Mouse (Mus musculus) limb, embryonic 12.5 days (tissue): ENCODE measurements around the gene Gba. TPM values are rescaled to one million over a fixed set of nuclear protein-coding genes. Genes with fewer than 3 reads are reported as not detected.
A peak's percentile ranks its signal among the peaks of the same experiment; 100 is the strongest.

Experiments
- ATAC-seq: fragments of 200-750 bp; cut with Nextera tagmentation; 2 replicates; pipeline ENCODE4 v1.8.0; 2017; ENCODE audit warnings: low read depth, moderate TSS enrichment; ENCODE audit not compliant: insufficient number of reproducible peaks, insufficient read depth, low FRiP score, low TSS enrichment
- H3K27ac ChIP-seq: fragments of 300-500 bp; sonication (generic); 2 replicates; pipeline ENCODE4 v1.5.1; 2016; ENCODE audit warnings: mild to moderate bottlenecking, moderate library complexity
- H3K27me3 ChIP-seq: fragments of 300-500 bp; sonication (generic); 2 replicates; pipeline ENCODE4 v1.6.1; 2016; ENCODE audit warnings: mild to moderate bottlenecking, moderate library complexity
- H3K36me3 ChIP-seq: fragments of 300-500 bp; sonication (generic); 2 replicates; pipeline ENCODE4 v1.6.1; 2016; ENCODE audit warnings: mild to moderate bottlenecking, moderate library complexity
- H3K4me1 ChIP-seq: fragments of 300-500 bp; sonication (generic); replicated peaks from 2 replicates; pipeline ENCODE4 v1.6.1; 2016
- H3K4me2 ChIP-seq: fragments of 300-500 bp; sonication (generic); 2 replicates; pipeline ENCODE4 v1.6.1; 2016; ENCODE audit warnings: mild to moderate bottlenecking, moderate library complexity
- H3K4me3 ChIP-seq: fragments of 300-500 bp; sonication (generic); replicated peaks from 2 replicates; pipeline ENCODE4 v1.5.1; 2016; ENCODE audit warnings: mild to moderate bottlenecking
- H3K9ac ChIP-seq: fragments of 300-500 bp; sonication (generic); replicated peaks from 2 replicates; pipeline ENCODE4 v1.6.1; 2016; ENCODE audit warnings: mild to moderate bottlenecking, moderate library complexity
- H3K9me3 ChIP-seq: fragments of 300-500 bp; sonication (generic); 2 replicates; pipeline ENCODE4 v1.6.1; 2016; ENCODE audit warnings: mild to moderate bottlenecking, moderate library complexity
- WGBS: fragments of 180-500 bp; shearing (Covaris S2); methylation state at CpG from one replicate; pipeline ENCODE4 v1.1.7; 2016; 5-methylcytosine and 5-hydroxymethylcytosine counted together
- polyA plus RNA-seq: library from polyadenylated mRNA; unstranded; fragments of >200 nt; fragmentation: Nextera tagmentation; extraction: Ambion mirVana; gene quantifications from 2 replicates; pipeline ENCODE4 v1.2.1, GENCODE M21; 2016

Gba gene
- polyA plus RNA-seq, 1 experiment from 2014 or later = 26.3 TPM

DNA sequence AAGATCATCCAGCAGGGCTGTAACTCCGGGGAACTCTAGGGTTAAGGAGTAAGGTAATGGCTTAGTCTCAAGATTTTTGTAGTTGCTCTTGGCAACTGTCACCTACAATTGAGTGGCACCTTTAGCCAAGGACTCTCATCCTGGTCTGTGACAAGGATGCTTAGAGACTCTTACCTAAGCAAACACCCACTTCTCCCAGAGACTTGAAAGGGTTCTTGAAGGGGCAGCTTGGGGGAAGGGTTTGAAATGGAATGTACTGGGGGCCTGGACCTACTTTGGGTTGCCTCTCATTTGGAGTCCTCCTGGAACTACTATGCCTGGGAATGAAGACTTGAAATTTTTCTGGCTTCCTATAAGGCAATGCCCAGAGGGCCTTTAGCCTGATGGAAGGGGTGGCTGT lies 15.5 kb downstream of the Gba start:
- Histone ChIP-seq H3K9me3 (no peaks in the 10 kb centered on the region), H3K9ac (no peak overlapping the region), H3K4me2 (no peak overlapping the region), H3K27me3 (no peaks in the 10 kb centered on the region), H3K27ac (no peak overlapping the region), H3K36me3 (peaks cover 52% of the 10 kb centered on the region), H3K4me1 (peaks cover 16% of the 10 kb centered on the region), H3K4me3 (no peak overlapping the region)
- 93% methylated on average over 1 of the region's 1 CpGs for WGBS
- no peak for ATAC-seq

DNA sequence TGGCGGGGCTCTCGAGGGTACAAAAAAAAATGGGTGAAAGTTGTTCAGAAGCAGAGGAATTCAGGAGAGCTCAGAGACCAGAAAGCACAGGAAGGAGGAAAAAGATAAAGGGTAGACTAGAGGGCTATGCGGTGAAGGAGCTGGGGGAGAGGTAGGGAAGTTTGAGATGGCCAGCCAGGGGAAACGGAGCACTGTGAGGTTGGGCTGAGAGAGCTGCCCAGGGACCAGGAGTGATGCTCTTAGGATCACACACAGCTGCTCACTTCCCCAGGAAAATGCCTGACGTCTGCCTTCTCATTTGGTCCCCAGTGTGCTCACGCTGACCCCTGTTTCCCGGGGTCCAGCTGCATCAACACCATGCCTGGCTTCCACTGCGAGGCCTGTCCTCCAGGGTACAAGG lies 16.8 kb downstream of the Gba start:
- Histone ChIP-seq H3K9me3 (no peaks in the 10 kb centered on the region), H3K4me3 (no peak overlapping the region), H3K27me3 (no peaks in the 10 kb centered on the region), H3K27ac (no peak overlapping the region), H3K4me2 (no peak overlapping the region), H3K9ac (0 out of 2 replicates have a peak overlapping the region, but pooled peaks have one; percentile 27), H3K36me3 (peaks cover 64% of the 10 kb centered on the region), H3K4me1 (peaks cover 16% of the 10 kb centered on the region)
- no peak for ATAC-seq
- WGBS = 36% methylated on average over 8 of the region's 8 CpGs

DNA sequence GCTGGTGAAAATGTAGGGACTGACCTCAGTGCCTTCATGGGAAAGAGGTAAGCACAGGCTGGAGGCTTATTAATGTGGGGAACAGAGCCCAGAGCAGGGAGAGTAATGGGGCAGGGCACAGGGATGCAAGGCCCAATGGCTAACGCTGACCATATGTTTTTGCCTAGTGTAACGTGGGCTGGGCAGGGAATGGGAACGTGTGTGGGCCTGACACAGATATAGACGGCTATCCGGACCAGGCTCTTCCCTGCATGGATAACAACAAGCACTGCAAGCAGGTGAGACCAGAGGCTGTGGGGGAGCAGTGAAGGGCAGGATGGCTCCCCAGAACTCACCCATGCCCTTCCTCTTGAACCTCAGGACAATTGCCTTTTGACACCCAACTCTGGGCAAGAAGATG lies 18.4 kb downstream of the Gba start:
- Histone ChIP-seq H3K9ac (no peak overlapping the region), H3K36me3 (peaks cover 72% of the 10 kb centered on the region)

DNA sequence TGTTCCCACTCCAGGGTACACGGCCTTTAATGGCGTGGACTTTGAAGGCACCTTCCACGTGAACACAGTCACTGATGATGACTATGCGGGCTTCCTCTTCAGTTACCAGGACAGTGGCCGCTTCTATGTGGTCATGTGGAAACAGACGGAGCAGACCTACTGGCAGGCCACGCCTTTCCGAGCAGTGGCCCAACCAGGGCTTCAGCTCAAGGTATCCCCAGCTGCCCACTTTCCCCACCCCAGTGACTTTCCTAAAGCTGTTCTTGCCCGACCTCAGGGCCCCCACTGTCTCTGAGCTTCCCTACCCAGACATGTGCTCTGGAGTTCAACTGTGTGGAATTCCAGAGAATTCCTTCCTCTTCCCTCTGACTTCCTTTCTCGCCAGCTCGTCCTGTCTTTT lies 22.1 kb downstream of the Gba start:
- H3K4me3 ChIP-seq = no peak overlapping the region
- no peak overlapping the region for H3K27ac ChIP-seq
- H3K9ac ChIP-seq = 0 out of 2 replicates have a peak overlapping the region, but pooled peaks have one; percentile 12
- peaks cover 51% of the 10 kb centered on the region for H3K36me3 ChIP-seq
- 84% methylated on average over 11 of the region's 11 CpGs for WGBS
- H3K9me3 ChIP-seq = no peaks in the 10 kb centered on the region
- peaks cover 35% of the 10 kb centered on the region for H3K4me1 ChIP-seq
- ATAC-seq = no peak
- H3K27me3 ChIP-seq = peaks cover 14% of the 10 kb centered on the region
- peak overlapping the region; percentile 96; the same call in 1 of the 2 replicates for H3K4me2 ChIP-seq

More for the DNA sequence above, 18.4 kb downstream of the Gba start:
- Histone ChIP-seq H3K4me2 (no peak overlapping the region), H3K4me3 (no peak overlapping the region), H3K27me3 (peaks cover 3% of the 10 kb centered on the region; the same call in 1 of the 2 replicates), H3K9me3 (no peaks in the 10 kb centered on the region), H3K4me1 (peaks cover 12% of the 10 kb centered on the region), H3K27ac (no peak overlapping the region)
- WGBS = 38% methylated on average over 5 of the region's 5 CpGs
- ATAC-seq = no peak

DNA sequence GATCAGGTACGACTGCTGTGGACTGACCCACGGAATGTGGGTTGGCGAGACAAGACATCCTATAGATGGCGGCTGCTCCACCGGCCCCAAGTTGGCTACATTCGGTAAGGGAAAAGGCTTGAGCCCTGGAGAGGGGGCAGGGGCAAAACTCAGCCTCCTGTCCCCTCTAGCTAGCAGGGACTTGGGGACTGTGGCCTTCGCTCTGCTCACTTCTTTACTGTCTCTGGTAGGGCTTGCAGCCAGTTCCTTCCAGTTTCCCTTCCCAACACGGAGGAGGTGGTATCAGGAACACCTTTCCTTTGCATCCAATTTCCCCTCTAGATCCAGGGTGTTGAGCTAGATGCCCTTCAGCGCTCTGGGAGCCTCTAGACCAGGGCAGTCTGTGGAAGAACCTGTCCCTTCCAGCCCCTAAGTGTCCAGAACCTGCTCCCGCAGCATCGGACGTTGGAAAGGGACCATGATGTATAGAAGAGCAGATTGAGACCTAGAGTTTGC lies 22.6 kb downstream of the Gba start:
- Histone ChIP-seq H3K9ac (no peak overlapping the region), H3K27ac (peak overlapping the region; percentile 45; the same call in 1 of the 2 replicates)

DNA sequence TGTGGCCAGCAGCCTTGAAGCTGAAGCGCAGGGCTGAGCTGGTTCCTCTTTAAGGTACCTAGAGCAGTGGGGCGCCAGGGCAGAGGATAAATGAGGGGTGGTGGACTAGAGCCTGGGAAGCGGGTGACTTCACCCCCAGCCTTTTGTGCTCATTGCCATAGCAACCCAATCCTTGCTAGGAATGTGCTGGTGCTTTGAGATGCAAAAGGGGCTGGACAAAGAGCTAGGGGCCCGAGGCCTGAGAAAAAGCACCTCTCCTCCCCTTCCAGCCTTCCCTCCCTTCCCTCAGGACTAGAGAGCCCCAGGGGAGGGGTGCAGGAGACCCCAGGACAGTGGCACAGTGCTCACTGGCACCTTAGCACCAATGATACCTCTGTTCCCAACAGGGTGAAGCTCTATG lies 23.2 kb downstream of the Gba start:
- no peak for ATAC-seq
- Histone ChIP-seq H3K9me3 (no peaks in the 10 kb centered on the region), H3K27me3 (peaks cover 26% of the 10 kb centered on the region), H3K4me2 (peak overlapping the region; percentile 96), H3K4me3 (peak overlapping the region; percentile 51), H3K4me1 (peaks cover 35% of the 10 kb centered on the region), H3K27ac (peak overlapping the region; percentile 45; the same call in 1 of the 2 replicates), H3K36me3 (peaks cover 42% of the 10 kb centered on the region), H3K9ac (peak overlapping the region; percentile 67; the same call in 1 of the 2 replicates)
- 34% methylated on average over 4 of the region's 4 CpGs for WGBS

More for the DNA sequence above, 22.6 kb downstream of the Gba start:
- peak overlapping the region; percentile 96 for H3K4me2 ChIP-seq
- H3K4me3 ChIP-seq = no peak overlapping the region
- peaks cover 35% of the 10 kb centered on the region for H3K4me1 ChIP-seq
- 57% methylated on average over 12 of the region's 12 CpGs for WGBS
- H3K36me3 ChIP-seq = peaks cover 45% of the 10 kb centered on the region
- H3K9me3 ChIP-seq = no peaks in the 10 kb centered on the region
- peaks cover 20% of the 10 kb centered on the region for H3K27me3 ChIP-seq
- ATAC-seq = no peak

DNA sequence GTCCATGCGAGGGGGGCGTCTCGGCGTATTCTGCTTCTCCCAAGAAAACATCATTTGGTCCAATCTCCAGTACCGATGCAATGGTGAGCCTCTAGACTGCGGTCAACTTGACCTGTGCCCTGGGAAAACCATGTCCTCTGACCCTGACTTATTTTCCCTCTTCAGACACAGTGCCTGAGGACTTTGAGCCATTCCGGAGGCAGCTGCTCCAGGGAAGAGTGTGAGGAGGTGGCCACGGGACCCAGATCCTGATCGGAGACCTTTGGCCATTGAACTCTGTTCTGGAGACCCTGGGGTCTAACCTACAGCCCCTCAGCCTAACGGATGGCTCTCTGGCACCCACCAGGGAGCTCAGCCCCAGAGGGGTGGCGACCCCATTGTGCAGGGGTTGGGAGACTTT lies 23.6 kb downstream of the Gba start:
- Histone ChIP-seq H3K4me3 (peak overlapping the region; percentile 51), H3K36me3 (peaks cover 38% of the 10 kb centered on the region), H3K9me3 (no peaks in the 10 kb centered on the region), H3K27me3 (peaks cover 26% of the 10 kb centered on the region), H3K9ac (peak overlapping the region; percentile 67), H3K27ac (peak overlapping the region; percentile 45; the same call in 1 of the 2 replicates), H3K4me2 (peak overlapping the region; percentile 96), H3K4me1 (peaks cover 35% of the 10 kb centered on the region)
- 22% methylated on average over 11 of the region's 11 CpGs for WGBS
- no peak for ATAC-seq

GRCm38 (mm10) chr3:89226900-89227299 lies 24.2 kb downstream of the Gba start, which contains the start of gene Mtx1:
Gene Mtx1 (minus strand): TSS chr3:89227088.
- Histone ChIP-seq H3K4me3 (peak within 1 kb of the TSS; percentile 51), H3K27me3 (peaks cover 26% of the 10 kb centered on the region), H3K4me1 (peaks cover 35% of the 10 kb centered on the region), H3K36me3 (peaks cover 32% of the 10 kb centered on the region), H3K27ac (peak within 1 kb of the TSS; percentile 86), H3K9me3 (no peaks in the 10 kb centered on the region), H3K9ac (peak within 1 kb of the TSS; percentile 67), H3K4me2 (peak within 1 kb of the TSS; percentile 96)
- WGBS = under 1% methylated on average over 21 of the region's 21 CpGs
- ATAC-seq = peak; percentile 22

GRCm38 (mm10) chr3:89227307-89228179 lies 24.8 kb downstream of the Gba start:
- Histone ChIP-seq H3K27me3 (peaks cover 26% of the 10 kb centered on the region), H3K27ac (peak overlapping the region; percentile 86), H3K9ac (peak overlapping the region; percentile 67), H3K9me3 (no peaks in the 10 kb centered on the region), H3K36me3 (peaks cover 27% of the 10 kb centered on the region), H3K4me1 (peaks cover 38% of the 10 kb centered on the region), H3K4me3 (peak overlapping the region; percentile 51), H3K4me2 (peak overlapping the region; percentile 96)
- peak; percentile 85 for ATAC-seq
- 3% methylated on average over 41 of the region's 41 CpGs for WGBS

- Histone ChIP-seq H3K9me3 (no peaks in the 10 kb centered on the region), H3K27ac (peak overlapping the region; percentile 86; the same call in 1 of the 2 replicates), H3K36me3 (peaks cover 21% of the 10 kb centered on the region), H3K4me1 (peaks cover 44% of the 10 kb centered on the region), H3K4me3 (peak overlapping the region; percentile 51), H3K27me3 (peaks cover 26% of the 10 kb centered on the region), H3K4me2 (peak overlapping the region; percentile 96), H3K9ac (0 out of 2 replicates have a peak overlapping the region, but pooled peaks have one; percentile 27)
- under 1% methylated on average over 20 of the region's 20 CpGs for WGBS
- ATAC-seq = peak; percentile 43; the same call in 1 of the 2 replicates
These were observed 25.4 kb downstream of the Gba start for GRCm38 (mm10) chr3:89228180-89228549.

DNA sequence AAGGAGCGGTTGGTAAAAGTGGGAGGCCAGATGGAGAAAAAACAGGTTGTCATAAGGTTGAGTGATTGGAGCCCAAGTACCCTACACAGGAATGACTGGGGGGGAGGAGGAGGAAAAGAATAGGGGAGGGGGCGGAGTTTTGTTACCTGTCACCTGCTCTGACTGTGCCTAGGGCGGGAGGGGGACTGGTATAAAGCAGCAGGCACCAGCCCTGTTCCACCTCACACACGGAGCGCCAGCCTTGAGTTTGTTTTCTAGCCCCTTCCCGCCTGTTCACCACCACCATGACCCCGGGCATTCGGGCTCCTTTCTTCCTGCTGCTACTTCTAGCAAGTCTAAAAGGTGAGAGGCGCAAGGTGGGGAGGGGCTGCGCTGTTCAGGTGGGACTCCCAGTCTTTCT lies 26.1 kb downstream of the Gba start, which contains the start of gene Muc1:
Gene Muc1 (plus strand): TSS at position 222 of the 400 bp plus-strand sequence.
- peak within 1 kb of the TSS; percentile 51 for H3K4me3 ChIP-seq
- H3K4me2 ChIP-seq = peak within 1 kb of the TSS; percentile 96
- H3K27me3 ChIP-seq = peaks cover 26% of the 10 kb centered on the region
- peak within 1 kb of the TSS; percentile 86 for H3K27ac ChIP-seq
- H3K36me3 ChIP-seq = peaks cover 19% of the 10 kb centered on the region
- ATAC-seq = no peak
- WGBS = 23% methylated on average over 10 of the region's 10 CpGs
- H3K4me1 ChIP-seq = peaks cover 45% of the 10 kb centered on the region
- peak within 1 kb of the TSS; percentile 67; the same call in 1 of the 2 replicates for H3K9ac ChIP-seq
- no peaks in the 10 kb centered on the region for H3K9me3 ChIP-seq
